Mouse (Mus musculus) testis, adult 10 weeks (tissue): ENCODE measurements around the gene Olfr1451. TPM values are rescaled to one million over a fixed set of nuclear protein-coding genes. Genes with fewer than 3 reads are reported as not detected.

Source experiments
- polyA plus RNA-seq: library from polyadenylated mRNA; stranded (reverse); fragments of 350-450 nt; fragmentation: Illumina TruSeq; extraction: RNeasy Lipid Tissue Mini Kit (QIAGEN cat#74804); gene quantifications from one replicate; pipeline ENCODE4 v1.2.3, GENCODE M21; 2014; ENCODE audit warnings: low read depth, low replicate concordance

The Olfr1451 gene
- not detected for polyA plus RNA-seq

GRCm38 (mm10) chr19:12994714-12995113, at the start of gene Olfr1451:
Olfr1451 (plus strand) TSS chr19:12995014.

GRCm38 (mm10) chr19:12949958-12950357, 44.9 kb upstream of the Olfr1451 start, which contains the start of gene Olfr1450:
Olfr1450 (plus strand) TSS chr19:12950258.

GRCm38 (mm10) chr19:13028227-13028626, 33.4 kb downstream of the Olfr1451 start, which contains the start of gene Olfr1453:
Olfr1453 (minus strand) TSS chr19:13028327.

Other genes with a start within 250 kb of the Olfr1451 start
- gene Cntf, start 229.4 kb upstream of the Olfr1451 start, polyA plus RNA-seq, result 4.7 TPM
- 230 TPM for gene Zfp91, start 198.9 kb upstream of the Olfr1451 start, polyA plus RNA-seq
- gene Lpxn, start 198.8 kb upstream of the Olfr1451 start, polyA plus RNA-seq, result 24.7 TPM
- not detected for gene Gm5244, start 148.3 kb upstream of the Olfr1451 start, polyA plus RNA-seq
- gene Olfr1444, start 137.7 kb upstream of the Olfr1451 start, polyA plus RNA-seq, result 1.5 TPM
- 1.5 TPM for gene Olfr1445, start 111.2 kb upstream of the Olfr1451 start, polyA plus RNA-seq
- not detected for gene Olfr1446, start 101.5 kb upstream of the Olfr1451 start, polyA plus RNA-seq
- not detected for gene Olfr1447, start 91.3 kb upstream of the Olfr1451 start, polyA plus RNA-seq
- gene Olfr1448, start 70.6 kb upstream of the Olfr1451 start, polyA plus RNA-seq, result not detected
- gene Olfr1449, start 64.2 kb upstream of the Olfr1451 start, polyA plus RNA-seq, result not detected
- gene Olfr1450, start 44.8 kb upstream of the Olfr1451 start, polyA plus RNA-seq, result not detected
- gene Olfr1453, start 33.3 kb downstream of the Olfr1451 start, polyA plus RNA-seq, result not detected
- gene Olfr1454, start 65.6 kb downstream of the Olfr1451 start, polyA plus RNA-seq, result not detected
- gene Olfr1457, start 102.9 kb downstream of the Olfr1451 start, polyA plus RNA-seq, result not detected
- gene Olfr1458, start 111.8 kb downstream of the Olfr1451 start, polyA plus RNA-seq, result not detected
- gene Olfr1459, start 154.5 kb downstream of the Olfr1451 start, polyA plus RNA-seq, result 0.04 TPM
- not detected for gene Olfr1461, start 168.0 kb downstream of the Olfr1451 start, polyA plus RNA-seq
- not detected for gene Olfr1462, start 190.7 kb downstream of the Olfr1451 start, polyA plus RNA-seq
- not detected for gene Olfr1463, start 236.3 kb downstream of the Olfr1451 start, polyA plus RNA-seq